Mouse (Mus musculus): ENCODE measurements around the gene Taar3. TPM values are rescaled to one million over a fixed set of nuclear protein-coding genes. Genes with fewer than 3 reads are reported as not detected.

Gene Taar3
- polyA plus RNA-seq, 1 experiment, result not detected

- no peak overlapping the region for H3K27ac ChIP-seq (ENCODE audit: insufficient read depth, low read depth, low read length)
- WGBS, result 87% methylated on average over 6 of the region's 6 CpGs
Measured at GRCm38 (mm10) chr10:23951714-23952113, 2.4 kb downstream of the Taar3 start.

GRCm38 (mm10) chr10:23959071-23959470 is 9.7 kb downstream of the Taar3 start:
- Histone ChIP-seq H3K4me3 (ENCODE audit: insufficient read depth, low read depth, low read length) (no peak overlapping the region), H3K27ac (ENCODE audit: insufficient read depth, low read depth, low read length) (no peak overlapping the region), H3K4me1 (ENCODE audit: control insufficient read depth, insufficient read depth, low read length) (no peaks in the 10 kb centered on the region)
- WGBS, result 52% methylated on average over 3 of the region's 3 CpGs
- TF ChIP-seq CTCF (IDR thresholded peaks at IDR 0.05; ENCODE audit: insufficient read depth, low read depth, low read length) (no peak), POLR2A (IDR thresholded peaks at IDR 0.05; ENCODE audit: insufficient read depth, low read depth, low read length) (no peak)

More at GRCm38 (mm10) chr10:23951714-23952113, 2.4 kb downstream of the Taar3 start:
- TF ChIP-seq CTCF (IDR thresholded peaks at IDR 0.05; ENCODE audit: insufficient read depth, low read depth, low read length) (no peak), POLR2A (IDR thresholded peaks at IDR 0.05; ENCODE audit: insufficient read depth, low read depth, low read length) (no peak)
- Histone ChIP-seq H3K4me1 (ENCODE audit: control insufficient read depth, insufficient read depth, low read length) (no peaks in the 10 kb centered on the region), H3K4me3 (ENCODE audit: insufficient read depth, low read depth, low read length) (no peak overlapping the region)

- 96% methylated on average over 13 of the region's 13 CpGs for WGBS
Measured at GRCm38 (mm10) chr10:23960444-23960915, 11.1 kb downstream of the Taar3 start, which contains the start of gene Taar4. TSS of gene Taar4 (plus strand) at chr10:23960494.

GRCm38 (mm10) chr10:23963444-23963843 is 14.1 kb downstream of the Taar3 start:
- Histone ChIP-seq H3K4me3 (ENCODE audit: insufficient read depth, low read depth, low read length) (no peak overlapping the region), H3K27ac (ENCODE audit: insufficient read depth, low read depth, low read length) (no peak overlapping the region), H3K4me1 (ENCODE audit: control insufficient read depth, insufficient read depth, low read length) (no peaks in the 10 kb centered on the region)
- 52% methylated on average over 3 of the region's 3 CpGs for WGBS
- TF ChIP-seq CTCF (IDR thresholded peaks at IDR 0.05; ENCODE audit: insufficient read depth, low read depth, low read length), result no peak
- no peak for TF ChIP-seq POLR2A (IDR thresholded peaks at IDR 0.05; ENCODE audit: insufficient read depth, low read depth, low read length)

More at GRCm38 (mm10) chr10:23960444-23960915, 11.1 kb downstream of the Taar3 start, which contains the start of gene Taar4:
- no peak within 1 kb of the TSS for H3K27ac ChIP-seq (ENCODE audit: insufficient read depth, low read depth, low read length)
- no peak for TF ChIP-seq POLR2A (IDR thresholded peaks at IDR 0.05; ENCODE audit: insufficient read depth, low read depth, low read length)
- no peak for TF ChIP-seq CTCF (IDR thresholded peaks at IDR 0.05; ENCODE audit: insufficient read depth, low read depth, low read length)
- no peaks in the 10 kb centered on the region for H3K4me1 ChIP-seq (ENCODE audit: control insufficient read depth, insufficient read depth, low read length)
- H3K4me3 ChIP-seq (ENCODE audit: insufficient read depth, low read depth, low read length), result no peak within 1 kb of the TSS

GRCm38 (mm10) chr10:23964921-23965610 is 15.7 kb downstream of the Taar3 start:
- Histone ChIP-seq H3K4me3 (ENCODE audit: insufficient read depth, low read depth, low read length) (no peak overlapping the region), H3K4me1 (ENCODE audit: control insufficient read depth, insufficient read depth, low read length) (no peaks in the 10 kb centered on the region), H3K27ac (ENCODE audit: insufficient read depth, low read depth, low read length) (no peak overlapping the region)
- TF ChIP-seq POLR2A (IDR thresholded peaks at IDR 0.05; ENCODE audit: insufficient read depth, low read depth, low read length) (no peak), CTCF (IDR thresholded peaks at IDR 0.05; ENCODE audit: insufficient read depth, low read depth, low read length) (no peak)
- WGBS, result 94% methylated on average over 6 of the region's 6 CpGs

- Histone ChIP-seq H3K4me1 (ENCODE audit: control insufficient read depth, insufficient read depth, low read length) (no peaks in the 10 kb centered on the region), H3K27ac (ENCODE audit: insufficient read depth, low read depth, low read length) (no peak within 1 kb of the TSS), H3K4me3 (ENCODE audit: insufficient read depth, low read depth, low read length) (no peak within 1 kb of the TSS)
- TF ChIP-seq POLR2A (IDR thresholded peaks at IDR 0.05; ENCODE audit: insufficient read depth, low read depth, low read length) (no peak), CTCF (IDR thresholded peaks at IDR 0.05; ENCODE audit: insufficient read depth, low read depth, low read length) (no peak)
- 94% methylated on average over 11 of the region's 11 CpGs for WGBS
Measured at GRCm38 (mm10) chr10:23970656-23971165, 21.4 kb downstream of the Taar3 start, which contains the start of gene Taar5. TSS of gene Taar5 (plus strand) at chr10:23970706.

- no peaks in the 10 kb centered on the region for H3K4me1 ChIP-seq (ENCODE audit: control insufficient read depth, insufficient read depth, low read length)
- TF ChIP-seq CTCF (IDR thresholded peaks at IDR 0.05; ENCODE audit: insufficient read depth, low read depth, low read length), result no peak
- TF ChIP-seq POLR2A (IDR thresholded peaks at IDR 0.05; ENCODE audit: insufficient read depth, low read depth, low read length), result no peak
- H3K4me3 ChIP-seq (ENCODE audit: insufficient read depth, low read depth, low read length), result no peak overlapping the region
- no peak overlapping the region for H3K27ac ChIP-seq (ENCODE audit: insufficient read depth, low read depth, low read length)
- WGBS, result 90% methylated on average over 5 of the region's 5 CpGs
Measured at GRCm38 (mm10) chr10:23971256-23971655, 21.9 kb downstream of the Taar3 start.

GRCm38 (mm10) chr10:23977958-23978357 is 28.6 kb downstream of the Taar3 start:
- 79% methylated on average over 4 of the region's 4 CpGs for WGBS
- no peaks in the 10 kb centered on the region for H3K4me1 ChIP-seq (ENCODE audit: control insufficient read depth, insufficient read depth, low read length)
- no peak overlapping the region for H3K4me3 ChIP-seq (ENCODE audit: insufficient read depth, low read depth, low read length)
- no peak overlapping the region for H3K27ac ChIP-seq (ENCODE audit: insufficient read depth, low read depth, low read length)
- TF ChIP-seq CTCF (IDR thresholded peaks at IDR 0.05; ENCODE audit: insufficient read depth, low read depth, low read length) (no peak), POLR2A (IDR thresholded peaks at IDR 0.05; ENCODE audit: insufficient read depth, low read depth, low read length) (no peak)

Data from olfactory bulb, adult 2 months (tissue).